Mouse (Mus musculus) MEL (cell line): Measurements from ENCODE around the gene Hist1h1c.

Experiments
- CTCF ChIP-seq, 3 experiments: IDR thresholded peaks in 2 of 3; conservative IDR thresholded peaks in 1 of 3; 2 replicates each; pipeline ENCODE4 v1.5.1; 2011 to 2012; ENCODE audit warnings: low read length in 3 of 3, low read depth in 2 of 3, mild to moderate bottlenecking in 2 of 3, improper control_type of control experiment in 1 of 3, inconsistent platforms in 1 of 3, mixed read lengths in 1 of 3, moderate library complexity in 1 of 3; ENCODE audit not compliant: control insufficient read depth in 1 of 3, insufficient read depth in 1 of 3, poor library complexity in 1 of 3, severe bottlenecking in 1 of 3
- GATA1 ChIP-seq: IDR thresholded peaks from 2 replicates; pipeline ENCODE4 v1.6.1; 2011; ENCODE audit warnings: low read depth, low read length, improper control_type of control experiment
- MAFK ChIP-seq: IDR thresholded peaks from 2 replicates; pipeline ENCODE4 v1.6.1; 2011; ENCODE audit warnings: low read depth, mild to moderate bottlenecking, low read length, improper control_type of control experiment, borderline replicate concordance
- MAX ChIP-seq: IDR thresholded peaks from 2 replicates; pipeline ENCODE4 v1.6.1; 2011; ENCODE audit warnings: low read length, improper control_type of control experiment
- UBTF ChIP-seq: IDR thresholded peaks from 2 replicates; pipeline ENCODE4 v1.6.1; 2012; ENCODE audit warnings: low read depth, mild to moderate bottlenecking, inconsistent platforms, low read length, improper control_type of control experiment, moderate library complexity, borderline replicate concordance; ENCODE audit not compliant: insufficient read depth
- ZNF384 ChIP-seq: IDR thresholded peaks from 2 replicates; pipeline ENCODE4 v1.6.1; 2012; ENCODE audit warnings: low read depth, mild to moderate bottlenecking, inconsistent platforms, low read length, improper control_type of control experiment

DNA sequence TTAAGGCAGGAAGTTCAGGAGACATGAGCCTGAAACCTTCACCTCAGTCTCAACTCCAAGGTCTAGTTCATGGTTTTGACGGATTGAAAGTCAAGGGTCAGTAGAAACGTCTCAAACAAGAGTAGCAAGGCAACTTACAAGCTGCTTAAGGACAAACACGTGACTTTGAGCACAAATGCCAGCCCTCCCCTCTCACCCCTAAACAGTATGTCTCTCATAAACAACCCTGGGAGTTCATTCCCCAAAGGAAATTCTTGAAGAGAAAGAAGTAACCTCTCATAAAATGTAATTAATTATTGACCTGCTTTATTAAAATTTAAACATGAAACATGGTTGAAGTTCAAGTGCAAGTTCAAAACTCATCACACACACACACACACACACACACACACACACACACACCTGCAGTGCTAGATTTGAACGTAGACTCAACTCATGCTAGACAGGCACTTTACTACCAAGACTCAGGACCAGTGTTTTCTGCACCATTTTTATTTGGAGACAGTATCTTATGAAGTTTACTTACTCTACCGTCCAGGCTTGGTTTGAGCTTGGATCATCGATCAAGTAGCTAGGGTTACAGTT lies 44.7 kb upstream of the Hist1h1c start:
- TF ChIP-seq CTCF (IDR thresholded peaks at IDR 0.05 in 2 of 3, conservative IDR thresholded peaks at IDR 0.05 in 1 of 3; ENCODE audit: control insufficient read depth in 1 of 3, insufficient read depth in 1 of 3, low read depth in 2 of 3, low read length in 3 of 3, poor library complexity in 1 of 3, severe bottlenecking in 1 of 3): no peak
- no peak for TF ChIP-seq UBTF
- TF ChIP-seq GATA1: no peak
- no peak for TF ChIP-seq MAFK
- no peak for TF ChIP-seq MAX
- no peak for TF ChIP-seq ZNF384
